Mouse (Mus musculus) ES-CJ7 (cell line): ENCODE data around the gene Krt87.
A peak's percentile ranks its signal among the peaks of the same experiment; 100 is the strongest.

Experiments
- DNase-seq: peaks from one replicate; pipeline ENCODE4 v3.0.0; 2011; ENCODE audit warnings: low read depth, low spot score

The Krt87 gene

DNA sequence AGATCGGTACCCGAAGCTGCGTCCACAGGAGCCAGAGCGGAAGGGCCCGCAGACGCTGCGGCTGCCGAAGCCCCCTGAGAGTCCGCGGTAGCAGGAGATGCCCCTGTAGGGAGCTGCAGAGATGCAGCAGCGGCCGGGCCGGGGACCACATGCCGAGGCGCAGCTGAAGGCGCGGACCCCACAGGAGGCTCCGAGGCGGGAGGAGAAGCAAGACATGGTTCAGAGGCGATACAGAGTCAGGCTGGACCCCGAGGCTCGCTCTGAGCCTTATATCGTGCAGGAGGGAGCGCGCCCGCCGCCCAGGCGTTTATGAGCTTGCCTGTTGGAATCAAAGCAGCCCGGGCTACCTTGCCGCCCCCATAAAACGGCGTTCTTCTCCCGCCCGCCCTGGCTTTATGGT lies at the start of gene Krt87:
TSS of gene Krt87 (minus strand) at position 250 of the 400 bp plus-strand sequence.
- no peak for DNase-seq

- DNase-seq, result no peak
These were observed 47.5 kb upstream of the Krt87 start for GRCm38 (mm10) chr15:101485911-101486635.

DNA sequence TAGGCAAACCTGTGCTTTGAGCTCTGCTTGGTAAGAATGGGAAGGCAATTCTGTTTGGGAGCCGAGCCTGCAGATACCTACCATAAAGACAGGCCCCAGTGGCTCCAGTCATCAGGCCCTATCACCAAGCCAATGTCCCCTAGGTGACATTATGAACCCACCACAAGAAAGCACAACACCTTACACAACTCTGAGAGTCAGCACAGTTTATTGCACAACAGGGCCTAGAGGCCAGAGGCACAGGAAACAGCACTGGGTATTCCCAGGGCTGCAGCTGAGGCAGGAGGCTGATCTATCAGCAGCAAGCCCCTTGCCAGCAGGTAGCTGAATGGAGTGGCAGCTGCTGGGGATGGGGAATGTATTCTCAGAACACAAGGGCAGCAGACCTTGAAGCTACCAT lies 46.3 kb upstream of the Krt87 start:
- DNase-seq, result no peak

DNA sequence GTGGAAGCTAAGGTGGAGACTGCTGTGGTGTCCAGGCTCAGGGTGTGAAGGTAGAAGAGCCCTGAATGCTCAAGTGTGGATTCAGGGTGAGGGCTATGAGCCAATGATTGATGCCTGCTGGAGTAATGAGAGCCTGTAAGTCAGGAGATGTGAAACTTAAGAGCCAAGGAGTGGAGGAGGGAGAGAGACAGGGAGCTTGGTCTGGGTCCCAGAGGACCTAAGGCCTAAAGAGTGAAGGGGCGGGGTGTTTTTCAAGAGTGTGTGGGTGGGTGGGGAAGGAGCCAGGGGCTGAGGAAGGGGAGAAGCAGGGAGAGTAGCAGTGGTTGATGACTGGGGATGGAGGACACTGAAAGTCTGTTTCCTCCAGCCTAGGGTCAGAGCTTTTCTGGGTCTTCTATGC lies 45.0 kb upstream of the Krt87 start:
- DNase-seq, result no peak

GRCm38 (mm10) chr15:101482056-101482455 lies 43.5 kb upstream of the Krt87 start:
- DNase-seq, result no peak

DNA sequence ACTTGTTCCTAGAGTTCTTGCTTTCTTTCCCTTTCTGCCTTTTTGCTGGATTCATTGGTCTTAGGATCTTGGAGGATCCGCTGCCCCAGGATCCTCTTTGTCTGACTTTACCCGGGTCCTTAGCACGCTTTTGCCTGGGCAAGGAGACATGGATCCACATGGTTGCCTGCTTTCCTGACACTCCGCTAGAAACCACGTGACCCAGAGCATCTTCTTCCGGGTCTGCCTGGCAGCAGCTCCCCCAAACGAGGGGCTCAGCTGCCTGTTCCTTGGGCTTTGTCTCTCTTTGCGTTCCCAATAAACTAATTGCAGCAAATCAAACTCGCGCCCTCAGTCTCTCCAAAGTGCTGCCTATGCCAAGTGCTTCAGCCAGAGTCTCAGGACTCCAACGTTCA lies 41.1 kb upstream of the Krt87 start:
- DNase-seq, result no peak

- peak; percentile 41 for DNase-seq
These were observed 40.5 kb upstream of the Krt87 start for GRCm38 (mm10) chr15:101479007-101479665.

- peak; percentile 28 for DNase-seq
These were observed 34.4 kb upstream of the Krt87 start, which contains the start of gene Krt86 for GRCm38 (mm10) chr15:101472952-101473528. TSS of gene Krt86 (plus strand) at chr15:101473478.

- DNase-seq, result no peak
These were observed 30.5 kb upstream of the Krt87 start for GRCm38 (mm10) chr15:101469093-101469492.

- DNase-seq, result no peak
These were observed 25.0 kb upstream of the Krt87 start, which contains the start of gene Krt81 for GRCm38 (mm10) chr15:101463651-101464050. TSS of gene Krt81 (minus strand) at chr15:101463751.

DNA sequence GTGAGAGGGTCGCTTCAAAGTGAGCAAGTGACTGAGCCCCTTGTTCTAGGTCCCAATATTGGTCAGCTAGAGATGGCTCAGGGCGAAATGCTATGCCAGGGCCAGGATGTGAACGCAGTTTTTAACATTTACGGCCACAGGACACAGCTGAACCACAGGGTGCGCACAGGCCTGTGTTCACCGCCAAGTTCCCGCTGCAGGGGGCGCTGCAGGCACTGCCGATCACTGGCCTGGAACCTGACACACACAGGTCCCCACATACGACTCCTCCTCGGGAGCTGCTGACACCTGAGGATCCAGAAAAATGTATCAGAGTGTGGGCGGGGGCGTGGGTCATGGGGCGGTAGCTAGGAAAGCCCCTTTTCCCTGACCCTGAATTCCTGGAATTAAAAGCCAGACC lies 20.7 kb upstream of the Krt87 start:
- peak; percentile 12 for DNase-seq

DNA sequence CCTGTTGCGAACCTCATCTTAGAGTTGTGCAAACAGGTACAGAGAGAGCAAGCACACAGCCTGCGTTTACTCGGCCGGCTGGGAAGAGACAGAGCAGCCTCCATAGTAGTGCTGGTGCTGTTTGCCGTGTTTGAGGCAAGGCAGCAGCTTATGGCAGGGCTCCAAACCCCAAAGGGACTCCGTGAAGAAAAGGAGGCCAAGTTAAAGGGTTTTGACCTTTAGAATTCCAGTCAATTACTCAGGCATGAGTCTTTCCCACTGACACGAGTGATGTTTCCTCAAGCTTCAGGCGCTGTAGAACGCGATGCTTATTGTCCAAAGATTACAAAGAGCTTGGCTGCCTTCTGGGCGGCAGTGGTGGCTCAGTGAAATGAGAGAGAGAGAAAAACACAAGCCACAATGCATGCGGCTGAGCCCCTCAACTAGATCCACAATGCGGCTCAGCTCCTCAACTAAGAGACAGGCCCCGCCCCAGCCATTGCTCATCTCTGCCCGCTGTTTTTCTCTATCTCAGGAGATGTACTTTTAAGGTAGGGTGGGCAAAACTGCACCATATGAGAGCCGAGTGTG lies 19.8 kb upstream of the Krt87 start:
- DNase-seq, result no peak

GRCm38 (mm10) chr15:101455891-101456290 lies 17.3 kb upstream of the Krt87 start:
- peak; percentile 15 for DNase-seq

GRCm38 (mm10) chr15:101455292-101455691 lies 16.7 kb upstream of the Krt87 start:
- no peak for DNase-seq

GRCm38 (mm10) chr15:101454774-101455173 lies 16.2 kb upstream of the Krt87 start:
- no peak for DNase-seq

GRCm38 (mm10) chr15:101453093-101453736 lies 14.6 kb upstream of the Krt87 start:
- peak; percentile 81 for DNase-seq

DNA sequence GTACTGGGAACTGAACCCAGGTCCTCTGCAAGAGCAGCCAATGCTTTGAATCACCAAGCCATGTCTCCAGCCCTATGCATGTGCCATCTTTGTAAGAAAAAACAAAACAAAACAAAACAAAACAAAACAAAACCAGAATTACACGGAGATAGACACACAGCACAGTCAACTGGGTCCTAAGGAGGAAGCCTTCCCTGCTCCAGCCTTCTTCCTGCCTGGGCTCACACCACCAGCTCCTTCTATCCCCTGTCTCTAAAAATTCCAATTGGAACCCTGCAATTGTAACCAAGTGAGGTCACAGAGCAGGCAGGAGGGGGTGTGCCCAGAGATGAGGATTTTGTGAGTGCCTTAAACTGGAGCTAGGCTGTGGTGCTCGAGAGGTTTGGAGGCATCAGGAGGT lies 8.8 kb upstream of the Krt87 start, which contains the start of gene Krt88:
TSS of gene Krt88 (plus strand) at position 301 of the 400 bp plus-strand sequence.
- no peak for DNase-seq

GRCm38 (mm10) chr15:101446572-101446971 lies 8.0 kb upstream of the Krt87 start:
- no peak for DNase-seq

DNA sequence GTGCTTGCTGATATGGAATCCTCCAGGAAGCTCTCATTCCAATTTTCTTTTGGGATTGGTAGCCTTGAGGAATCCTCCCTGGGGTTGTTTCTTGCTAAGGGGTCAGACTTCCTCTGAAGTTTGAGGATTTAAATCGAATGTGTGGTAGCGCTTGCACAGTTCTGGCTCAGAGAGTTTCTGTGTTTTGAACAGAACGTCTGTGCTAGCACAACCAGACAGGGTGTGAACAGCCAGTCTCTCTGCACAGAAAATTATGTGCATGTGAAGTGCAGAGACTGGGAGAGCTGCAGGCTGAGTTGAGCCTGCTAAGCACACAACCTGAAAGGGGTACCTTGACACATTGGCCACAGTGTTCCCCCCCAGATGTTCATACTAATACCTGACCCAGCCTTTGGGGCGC lies 2.2 kb upstream of the Krt87 start:
- no peak for DNase-seq

DNA sequence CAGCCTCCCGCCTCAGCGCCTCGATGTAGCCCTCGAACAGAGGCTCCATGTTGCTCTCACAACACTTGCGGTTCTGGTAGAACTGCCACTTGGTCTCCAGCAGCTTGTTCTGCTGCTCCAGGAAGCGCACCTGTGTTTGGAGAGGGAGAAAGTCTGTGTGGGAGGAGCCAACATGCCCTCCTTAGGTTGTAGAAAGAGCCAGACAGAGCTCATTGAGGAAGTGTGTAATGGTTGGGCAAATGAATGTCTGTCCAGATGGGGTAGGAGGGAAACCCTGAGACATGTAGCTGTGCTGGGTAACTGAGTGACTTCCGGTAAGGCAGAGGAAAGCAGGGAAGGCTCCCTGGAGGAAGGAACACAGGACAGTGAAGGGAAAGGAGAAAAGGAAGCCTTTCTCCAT lies 2.0 kb downstream of the Krt87 start:
- DNase-seq, result no peak

DNA sequence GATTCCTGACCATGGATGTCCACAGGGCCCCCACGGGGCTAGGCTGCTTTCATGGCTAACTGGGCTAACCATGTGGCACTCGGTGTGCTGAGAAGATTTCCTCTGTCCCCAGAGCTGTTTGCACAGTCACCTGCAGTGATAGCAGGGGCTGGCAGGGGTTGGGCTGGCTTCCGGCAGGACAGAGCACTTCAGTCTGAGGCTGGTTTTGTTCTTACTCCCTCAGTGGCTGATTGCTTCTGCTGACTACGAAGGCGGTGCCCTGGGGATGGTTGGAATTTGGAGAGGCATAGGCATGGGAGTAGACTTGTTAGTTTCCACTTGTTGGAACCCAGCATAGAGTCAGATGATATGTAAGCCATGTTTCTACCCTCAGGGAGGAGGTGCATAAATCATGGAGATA lies 13.7 kb downstream of the Krt87 start:
- peak; percentile 19 for DNase-seq

GRCm38 (mm10) chr15:101420903-101421302 lies 17.7 kb downstream of the Krt87 start:
- DNase-seq, result no peak
